Mouse (Mus musculus) liver, adult 2 months (tissue): ENCODE data around the gene Hnrnpk.

Source experiments
- CTCF ChIP-seq: fragments of 200-500 bp; IDR thresholded peaks from 2 replicates; pipeline ENCODE4 v1.5.1; 2011; ENCODE audit warnings: low read depth, low read length, control low read depth
- POLR2A ChIP-seq: fragments of 200-500 bp; IDR thresholded peaks from 2 replicates; pipeline ENCODE4 v1.6.1; 2011; ENCODE audit warnings: low read length, control low read depth; ENCODE audit not compliant: insufficient read depth; ENCODE audit errors: extremely low read depth

- TF ChIP-seq POLR2A: no peak
- no peak for TF ChIP-seq CTCF
Observed at GRCm38 (mm10) chr13:58452246-58452645, 49.1 kb upstream of the Hnrnpk start.
